Mouse (Mus musculus): ENCODE measurements around the gene Olfr584.

GRCm38 (mm10) chr7:103081585-103081984 lies at the start of gene Olfr584:
- no peak for TF ChIP-seq CTCF (conservative IDR thresholded peaks at IDR 0.05; ENCODE audit: insufficient read depth, insufficient read length, low read depth, low read length)
- TF ChIP-seq POLR2A (IDR thresholded peaks at IDR 0.05; ENCODE audit: low read depth, low read length), result no peak

Data from kidney, adult 2 months (tissue).